Mouse (Mus musculus): ENCODE results near the gene Lmbrd1. TPM values are rescaled to one million over a fixed set of nuclear protein-coding genes. Genes with fewer than 3 reads are reported as not detected.
"Not testable (repeated sequence)": the region's sequence is repeated elsewhere in the genome, so short reads cannot be mapped to it uniquely, and the experiment has no call there.

Lmbrd1 gene
- polyA plus RNA-seq, 1 experiment from 2014 or later: 29.8 TPM

DNA sequence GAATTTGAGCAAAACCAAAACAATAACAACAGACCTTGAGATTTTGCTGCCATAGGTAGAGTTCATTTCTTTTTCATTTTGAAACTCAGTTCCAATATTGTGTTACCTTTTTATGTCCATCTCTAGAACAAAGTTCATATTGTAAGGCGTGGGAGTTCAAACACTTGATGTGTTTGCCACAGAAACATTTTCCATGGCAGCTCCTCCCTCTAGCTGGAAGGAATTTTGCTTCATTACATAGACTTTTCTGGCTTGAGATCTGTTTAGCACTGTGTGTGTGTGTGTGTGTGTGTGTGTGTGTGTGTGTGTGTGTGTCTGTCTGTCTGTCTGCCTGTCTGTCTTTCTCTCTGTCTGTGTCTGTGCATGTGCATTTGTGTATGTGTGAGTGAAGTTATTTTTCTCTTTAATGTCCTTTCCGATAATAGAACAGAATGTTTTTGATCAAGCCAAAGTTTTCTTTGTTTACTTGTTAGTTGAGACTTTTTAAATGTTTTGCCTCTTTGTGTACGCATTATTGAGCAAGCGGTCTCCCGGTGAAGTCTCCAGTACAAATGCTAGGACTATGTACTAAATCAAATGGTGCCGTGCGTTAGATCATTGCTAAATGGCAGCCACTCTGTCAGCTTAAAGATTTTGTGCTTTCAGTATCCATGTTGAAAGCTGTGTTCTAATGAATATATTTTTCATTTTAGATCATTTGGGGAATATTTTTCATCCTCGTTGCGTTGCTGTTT lies 64.9 kb downstream of the Lmbrd1 start:
- H3K36me3 ChIP-seq (ENCODE audit: control insufficient read depth, insufficient read depth): peaks cover 10% of the 10 kb centered on the region
- no peak for ATAC-seq (replicated peaks; ENCODE audit: extremely low read depth, insufficient read depth, low FRiP score)
- no peaks in the 10 kb centered on the region for H3K4me1 ChIP-seq (ENCODE audit: control insufficient read depth, insufficient read depth, low read length)
- no peak overlapping the region for H3K9ac ChIP-seq (ENCODE audit: low read length)
- H3K27me3 ChIP-seq (ENCODE audit: control insufficient read depth, insufficient read depth, low read length): no peaks in the 10 kb centered on the region
- no peak overlapping the region for H3K27ac ChIP-seq (ENCODE audit: low read length)
- H3K9me3 ChIP-seq (replicated peaks; ENCODE audit: control insufficient read depth, low read length): no peaks in the 10 kb centered on the region
- H3K4me3 ChIP-seq (ENCODE audit: low read length): no peak overlapping the region
- no peak overlapping the region for H3K4me2 ChIP-seq (ENCODE audit: low read depth, low read length)
- 92% methylated on average over 9 of the region's 9 CpGs for WGBS

DNA sequence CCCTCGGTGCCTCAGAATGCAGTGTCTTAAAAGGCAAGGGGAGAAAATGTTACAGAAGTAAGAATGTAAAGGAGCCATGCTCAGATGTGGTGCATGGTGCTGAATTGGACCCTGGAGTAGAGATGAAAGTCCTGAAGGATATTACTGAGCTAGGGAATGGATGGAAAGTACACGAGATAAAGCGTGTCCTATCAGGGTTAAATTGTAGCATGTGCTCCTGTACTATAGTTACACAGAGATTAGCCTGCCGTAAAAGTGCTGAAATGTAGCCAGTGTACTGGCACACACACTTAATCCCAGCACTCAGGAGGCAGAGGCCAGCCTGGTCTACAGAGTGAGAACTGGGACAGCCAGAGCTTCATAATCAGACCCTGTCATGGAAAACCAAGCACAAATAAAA lies 74.3 kb downstream of the Lmbrd1 start:
- H3K9ac ChIP-seq (ENCODE audit: low read length): no peak overlapping the region
- no peaks in the 10 kb centered on the region for H3K4me1 ChIP-seq (ENCODE audit: control insufficient read depth, insufficient read depth, low read length)
- H3K27ac ChIP-seq (ENCODE audit: low read length): no peak overlapping the region
- 64% methylated on average over 4 of the region's 4 CpGs for WGBS
- no peaks in the 10 kb centered on the region for H3K9me3 ChIP-seq (replicated peaks; ENCODE audit: control insufficient read depth, low read length)
- no peak for ATAC-seq (replicated peaks; ENCODE audit: extremely low read depth, insufficient read depth, low FRiP score)
- no peaks in the 10 kb centered on the region for H3K27me3 ChIP-seq (ENCODE audit: control insufficient read depth, insufficient read depth, low read length)
- H3K4me3 ChIP-seq (ENCODE audit: low read length): no peak overlapping the region
- H3K36me3 ChIP-seq (ENCODE audit: control insufficient read depth, insufficient read depth): peaks cover 17% of the 10 kb centered on the region
- no peak overlapping the region for H3K4me2 ChIP-seq (ENCODE audit: low read depth, low read length)

DNA sequence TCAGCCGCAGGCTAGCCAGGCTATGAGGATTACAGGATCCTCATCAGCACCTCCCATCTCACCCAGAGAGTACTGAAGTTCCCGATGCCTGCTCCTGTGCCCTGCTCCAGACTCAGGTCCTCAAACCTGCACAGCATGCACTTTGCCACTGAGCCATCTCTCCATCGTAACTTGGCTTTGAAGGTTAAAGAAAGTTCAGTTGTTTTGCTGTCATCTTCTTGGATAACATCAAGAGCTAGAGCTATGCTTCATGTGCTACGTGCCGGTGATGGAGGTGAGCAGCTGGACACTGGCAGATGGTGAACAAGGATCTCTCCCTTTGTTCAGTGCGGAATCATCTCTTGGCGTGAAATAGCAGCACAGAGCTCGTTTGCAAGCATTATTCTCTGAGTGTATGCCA lies 80.1 kb downstream of the Lmbrd1 start:
- Histone ChIP-seq H3K27ac (ENCODE audit: low read length) (no peak overlapping the region), H3K4me2 (ENCODE audit: low read depth, low read length) (no peak overlapping the region), H3K4me1 (ENCODE audit: control insufficient read depth, insufficient read depth, low read length) (no peaks in the 10 kb centered on the region), H3K4me3 (ENCODE audit: low read length) (no peak overlapping the region), H3K27me3 (ENCODE audit: control insufficient read depth, insufficient read depth, low read length) (no peaks in the 10 kb centered on the region), H3K9me3 (replicated peaks; ENCODE audit: control insufficient read depth, low read length) (no peaks in the 10 kb centered on the region), H3K36me3 (ENCODE audit: control insufficient read depth, insufficient read depth) (peaks cover 12% of the 10 kb centered on the region; the same call in 1 of the 2 replicates), H3K9ac (ENCODE audit: low read length) (no peak overlapping the region)
- 85% methylated on average over 8 of the region's 8 CpGs for WGBS
- no peak for ATAC-seq (replicated peaks; ENCODE audit: extremely low read depth, insufficient read depth, low FRiP score)

DNA sequence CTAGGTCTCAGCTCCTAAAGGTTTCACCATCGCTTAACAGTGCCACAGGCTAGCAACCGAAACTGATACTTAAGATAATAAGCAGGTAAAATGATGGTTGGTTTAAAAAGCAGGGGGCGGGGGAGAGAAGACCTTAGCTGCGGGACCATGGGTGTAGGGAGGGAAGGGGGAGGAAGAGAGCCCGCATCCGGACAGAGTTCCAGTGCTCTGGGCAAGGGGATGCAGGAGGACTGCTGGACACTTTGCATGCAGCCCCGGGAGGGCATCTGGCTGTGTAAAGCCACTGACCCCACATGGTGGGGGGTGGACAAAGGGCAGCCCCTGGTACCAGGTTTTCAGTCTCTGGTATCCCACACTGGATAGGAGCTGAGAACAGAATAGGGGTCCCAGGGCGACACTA lies 88.0 kb downstream of the Lmbrd1 start:
- 82% methylated on average over 8 of the region's 8 CpGs for WGBS
- H3K9me3 ChIP-seq (replicated peaks; ENCODE audit: control insufficient read depth, low read length): no peaks in the 10 kb centered on the region
- no peak for ATAC-seq (replicated peaks; ENCODE audit: extremely low read depth, insufficient read depth, low FRiP score)
- H3K27ac ChIP-seq (ENCODE audit: low read length): no peak overlapping the region
- peaks cover 12% of the 10 kb centered on the region; the same call in 1 of the 2 replicates for H3K36me3 ChIP-seq (ENCODE audit: control insufficient read depth, insufficient read depth)
- no peaks in the 10 kb centered on the region for H3K27me3 ChIP-seq (ENCODE audit: control insufficient read depth, insufficient read depth, low read length)
- H3K4me3 ChIP-seq (ENCODE audit: low read length): no peak overlapping the region
- H3K4me1 ChIP-seq (ENCODE audit: control insufficient read depth, insufficient read depth, low read length): no peaks in the 10 kb centered on the region
- H3K4me2 ChIP-seq (ENCODE audit: low read depth, low read length): no peak overlapping the region
- no peak overlapping the region for H3K9ac ChIP-seq (ENCODE audit: low read length)

DNA sequence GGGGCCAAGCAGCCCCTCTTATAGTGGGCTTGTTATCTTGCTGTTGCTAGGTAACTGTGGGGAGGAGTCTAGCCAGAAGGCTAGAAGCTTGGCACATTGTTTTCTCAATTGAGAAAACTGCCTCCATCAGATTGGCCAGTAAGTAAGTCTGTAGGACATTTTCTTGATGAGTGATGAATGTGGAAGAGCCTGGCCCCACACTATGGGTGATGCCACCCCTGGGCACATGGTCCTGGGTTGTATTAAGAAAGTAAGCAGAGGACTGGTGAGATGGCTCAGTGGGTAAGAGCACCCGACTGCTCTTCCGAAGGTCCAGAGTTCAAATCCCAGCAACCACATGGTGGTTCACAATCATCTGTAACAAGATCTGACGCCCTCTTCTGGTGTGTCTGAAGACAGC lies 88.8 kb downstream of the Lmbrd1 start:
- not testable (repeated sequence) for H3K4me2 ChIP-seq (ENCODE audit: low read depth, low read length); H3K27ac ChIP-seq (ENCODE audit: low read length); H3K4me1 ChIP-seq (ENCODE audit: control insufficient read depth, insufficient read depth, low read length); H3K9me3 ChIP-seq (replicated peaks; ENCODE audit: control insufficient read depth, low read length); ATAC-seq (replicated peaks; ENCODE audit: extremely low read depth, insufficient read depth, low FRiP score); H3K36me3 ChIP-seq (ENCODE audit: control insufficient read depth, insufficient read depth); H3K9ac ChIP-seq (ENCODE audit: low read length); H3K27me3 ChIP-seq (ENCODE audit: control insufficient read depth, insufficient read depth, low read length); H3K4me3 ChIP-seq (ENCODE audit: low read length)
- WGBS: 83% methylated on average over 3 of the region's 3 CpGs

DNA sequence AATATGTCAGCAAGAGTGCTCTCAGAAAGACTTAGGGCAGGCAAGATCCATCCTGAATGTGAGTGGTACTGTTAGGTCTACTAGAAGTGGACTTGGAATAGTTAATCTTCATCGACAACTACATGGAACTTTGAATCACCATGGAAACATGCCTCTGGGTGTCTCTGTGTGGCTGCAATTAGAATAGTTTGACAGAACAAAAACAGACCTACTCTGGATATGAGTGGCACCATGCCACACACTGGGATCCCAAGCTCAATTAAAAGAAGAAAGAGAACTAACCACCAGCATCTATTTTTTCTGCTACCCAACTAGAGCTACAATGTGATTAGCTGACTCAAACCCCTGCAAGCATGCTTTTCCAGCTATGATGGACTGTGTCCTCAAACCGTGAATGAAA lies 95.2 kb downstream of the Lmbrd1 start:
- H3K4me3 ChIP-seq (ENCODE audit: low read length): no peak overlapping the region
- H3K36me3 ChIP-seq (ENCODE audit: control insufficient read depth, insufficient read depth): no peaks in the 10 kb centered on the region
- no peak overlapping the region for H3K27ac ChIP-seq (ENCODE audit: low read length)
- no peaks in the 10 kb centered on the region for H3K9me3 ChIP-seq (replicated peaks; ENCODE audit: control insufficient read depth, low read length)
- H3K9ac ChIP-seq (ENCODE audit: low read length): no peak overlapping the region
- H3K27me3 ChIP-seq (ENCODE audit: control insufficient read depth, insufficient read depth, low read length): no peaks in the 10 kb centered on the region
- 83% methylated on average over 2 of the region's 2 CpGs for WGBS
- H3K4me1 ChIP-seq (ENCODE audit: control insufficient read depth, insufficient read depth, low read length): no peaks in the 10 kb centered on the region
- no peak overlapping the region for H3K4me2 ChIP-seq (ENCODE audit: low read depth, low read length)
- no peak for ATAC-seq (replicated peaks; ENCODE audit: extremely low read depth, insufficient read depth, low FRiP score)

DNA sequence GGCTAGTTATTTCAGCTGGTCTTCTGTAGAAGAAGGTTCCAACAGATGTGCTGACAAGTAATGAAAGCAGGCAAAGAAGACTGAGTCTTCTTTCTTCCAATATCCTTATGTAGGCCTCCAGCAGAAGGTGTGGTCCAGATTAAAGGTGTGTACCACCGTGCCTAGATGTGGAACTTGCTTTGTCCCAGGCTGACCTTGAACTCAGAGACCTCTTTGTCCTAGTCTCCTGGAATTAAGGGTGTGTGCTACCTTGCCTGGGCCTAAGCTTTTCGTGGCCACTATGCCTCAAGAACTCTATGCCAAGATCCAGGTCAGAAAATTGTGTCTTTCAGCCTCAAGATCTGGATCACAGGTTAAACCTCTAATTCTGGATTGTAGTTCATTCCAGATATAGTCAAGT lies 98.1 kb downstream of the Lmbrd1 start:
- 82% methylated on average over 2 of the region's 2 CpGs for WGBS
- H3K9me3 ChIP-seq (replicated peaks; ENCODE audit: control insufficient read depth, low read length): no peaks in the 10 kb centered on the region
- no peak overlapping the region for H3K27ac ChIP-seq (ENCODE audit: low read length)
- H3K9ac ChIP-seq (ENCODE audit: low read length): no peak overlapping the region
- no peak for ATAC-seq (replicated peaks; ENCODE audit: extremely low read depth, insufficient read depth, low FRiP score)
- no peaks in the 10 kb centered on the region for H3K4me1 ChIP-seq (ENCODE audit: control insufficient read depth, insufficient read depth, low read length)
- no peaks in the 10 kb centered on the region for H3K27me3 ChIP-seq (ENCODE audit: control insufficient read depth, insufficient read depth, low read length)
- no peak overlapping the region for H3K4me3 ChIP-seq (ENCODE audit: low read length)
- H3K4me2 ChIP-seq (ENCODE audit: low read depth, low read length): no peak overlapping the region
- no peaks in the 10 kb centered on the region for H3K36me3 ChIP-seq (ENCODE audit: control insufficient read depth, insufficient read depth)

DNA sequence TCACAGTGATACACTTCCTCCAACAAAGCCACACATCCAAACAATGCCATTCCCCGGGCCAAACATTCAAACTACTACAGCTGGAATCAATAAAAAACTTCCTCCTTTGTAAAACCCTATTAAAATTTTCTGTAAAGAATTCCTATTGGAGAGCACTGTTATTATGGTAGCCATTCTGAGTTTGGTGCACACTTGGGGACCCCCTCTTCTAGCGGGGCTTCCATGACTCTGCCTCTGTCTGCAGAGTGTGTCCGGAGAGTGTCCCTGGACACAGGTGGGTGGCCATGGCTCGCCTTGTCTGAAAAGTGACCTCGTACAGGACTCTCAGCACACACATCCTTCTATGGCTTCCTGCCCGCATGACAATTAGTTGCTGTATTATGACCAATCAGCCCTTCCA lies 114.7 kb downstream of the Lmbrd1 start:
- WGBS: 83% methylated on average over 6 of the region's 6 CpGs
- no peak overlapping the region for H3K4me3 ChIP-seq (ENCODE audit: low read length)

DNA sequence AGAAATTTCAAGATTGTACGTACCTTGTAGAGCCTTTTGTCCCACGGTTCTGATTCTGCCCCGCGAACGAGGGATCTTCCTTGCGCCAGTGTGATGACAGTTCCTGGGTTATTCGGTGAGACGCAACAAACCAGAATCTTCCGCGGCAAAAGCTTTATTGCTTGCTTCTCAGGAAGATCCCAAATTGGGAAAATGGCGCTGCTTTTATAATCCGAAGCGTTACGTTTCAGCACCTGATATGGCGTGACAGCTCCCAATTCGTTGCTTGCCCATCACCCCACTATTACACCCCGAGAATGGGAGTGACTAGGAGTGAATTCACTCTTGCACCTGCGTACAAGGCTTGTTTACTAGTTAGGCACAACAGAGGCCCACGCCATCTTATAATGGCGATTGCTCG lies 129.5 kb downstream of the Lmbrd1 start:
- H3K9ac ChIP-seq (ENCODE audit: low read length); H3K4me3 ChIP-seq (ENCODE audit: low read length); H3K9me3 ChIP-seq (replicated peaks; ENCODE audit: control insufficient read depth, low read length); ATAC-seq (replicated peaks; ENCODE audit: extremely low read depth, insufficient read depth, low FRiP score); H3K4me1 ChIP-seq (ENCODE audit: control insufficient read depth, insufficient read depth, low read length); H3K4me2 ChIP-seq (ENCODE audit: low read depth, low read length); H3K27ac ChIP-seq (ENCODE audit: low read length); H3K27me3 ChIP-seq (ENCODE audit: control insufficient read depth, insufficient read depth, low read length); H3K36me3 ChIP-seq (ENCODE audit: control insufficient read depth, insufficient read depth): not testable (repeated sequence)
- 93% methylated on average over 21 of the region's 21 CpGs for WGBS

More for the DNA sequence above, 114.7 kb downstream of the Lmbrd1 start:
- no peaks in the 10 kb centered on the region for H3K4me1 ChIP-seq (ENCODE audit: control insufficient read depth, insufficient read depth, low read length)
- H3K9ac ChIP-seq (ENCODE audit: low read length): no peak overlapping the region
- H3K36me3 ChIP-seq (ENCODE audit: control insufficient read depth, insufficient read depth): no peaks in the 10 kb centered on the region
- ATAC-seq (replicated peaks; ENCODE audit: extremely low read depth, insufficient read depth, low FRiP score): no peak
- no peaks in the 10 kb centered on the region for H3K27me3 ChIP-seq (ENCODE audit: control insufficient read depth, insufficient read depth, low read length)
- no peaks in the 10 kb centered on the region for H3K9me3 ChIP-seq (replicated peaks; ENCODE audit: control insufficient read depth, low read length)
- no peak overlapping the region for H3K27ac ChIP-seq (ENCODE audit: low read length)
- no peak overlapping the region for H3K4me2 ChIP-seq (ENCODE audit: low read depth, low read length)

Measured in heart, embryonic 16.5 days (tissue).